Mouse (Mus musculus): ENCODE measurements around the gene Sec14l5. TPM values are rescaled to one million over a fixed set of nuclear protein-coding genes. Genes with fewer than 3 reads are reported as not detected.

Sec14l5 gene
- polyA plus RNA-seq, 1 experiment from 2014 or later, result not detected

GRCm38 (mm10) chr16:5119845-5120244 is 27.1 kb upstream of the Sec14l5 start:
- no peaks in the 10 kb centered on the region for H3K4me1 ChIP-seq (replicated peaks; ENCODE audit: insufficient read depth, low read length)
- ATAC-seq (replicated peaks; ENCODE audit: low FRiP score, low read depth) (no peak), DNase-seq (ENCODE audit: low spot score) (no peak)
- WGBS, result 68% methylated on average over 4 of the region's 4 CpGs
- H3K27ac ChIP-seq, result no peak overlapping the region
- TF ChIP-seq CTCF (IDR thresholded peaks at IDR 0.05; ENCODE audit: low read depth), result no peak
- H3K4me2 ChIP-seq (ENCODE audit: low read length), result no peak overlapping the region
- H3K36me3 ChIP-seq (ENCODE audit: insufficient read depth, low read length), result no peaks in the 10 kb centered on the region
- no peaks in the 10 kb centered on the region for H3K27me3 ChIP-seq (ENCODE audit: insufficient read depth, low read length)
- H3K4me3 ChIP-seq (replicated peaks; ENCODE audit: low read depth, low read length), result no peak overlapping the region
- no peak overlapping the region for H3K9ac ChIP-seq (ENCODE audit: low read depth, low read length)
- no peaks in the 10 kb centered on the region for H3K9me3 ChIP-seq (replicated peaks; ENCODE audit: low read length)

GRCm38 (mm10) chr16:5123476-5123875 is 23.4 kb upstream of the Sec14l5 start:
- no peak for TF ChIP-seq CTCF (IDR thresholded peaks at IDR 0.05; ENCODE audit: low read depth)
- H3K4me2 ChIP-seq (ENCODE audit: low read length), result no peak overlapping the region
- H3K9me3 ChIP-seq (replicated peaks; ENCODE audit: low read length), result no peaks in the 10 kb centered on the region
- H3K4me3 ChIP-seq (replicated peaks; ENCODE audit: low read depth, low read length), result no peak overlapping the region
- DNase-seq (ENCODE audit: low spot score), result no peak
- H3K36me3 ChIP-seq (ENCODE audit: insufficient read depth, low read length), result no peaks in the 10 kb centered on the region
- no peak overlapping the region for H3K27ac ChIP-seq
- H3K4me1 ChIP-seq (replicated peaks; ENCODE audit: insufficient read depth, low read length), result no peaks in the 10 kb centered on the region
- no peaks in the 10 kb centered on the region for H3K27me3 ChIP-seq (ENCODE audit: insufficient read depth, low read length)
- 57% methylated on average over 6 of the region's 6 CpGs for WGBS
- no peak overlapping the region for H3K9ac ChIP-seq (ENCODE audit: low read depth, low read length)
- no peak for ATAC-seq (replicated peaks; ENCODE audit: low FRiP score, low read depth)

- Histone ChIP-seq H3K4me1 (replicated peaks; ENCODE audit: insufficient read depth, low read length) (no peaks in the 10 kb centered on the region), H3K27me3 (ENCODE audit: insufficient read depth, low read length) (peaks cover 18% of the 10 kb centered on the region; the same call in 1 of the 2 replicates), H3K27ac (no peak overlapping the region), H3K9ac (ENCODE audit: low read depth, low read length) (no peak overlapping the region), H3K4me2 (ENCODE audit: low read length) (no peak overlapping the region), H3K4me3 (replicated peaks; ENCODE audit: low read depth, low read length) (no peak overlapping the region), H3K9me3 (replicated peaks; ENCODE audit: low read length) (no peaks in the 10 kb centered on the region), H3K36me3 (ENCODE audit: insufficient read depth, low read length) (no peaks in the 10 kb centered on the region)
- DNase-seq (ENCODE audit: low spot score), result no peak
- no peak for TF ChIP-seq CTCF (IDR thresholded peaks at IDR 0.05; ENCODE audit: low read depth)
- ATAC-seq (replicated peaks; ENCODE audit: low FRiP score, low read depth), result no peak
- WGBS, result 43% methylated on average over 2 of the region's 2 CpGs
These were observed 16.7 kb upstream of the Sec14l5 start for GRCm38 (mm10) chr16:5130196-5130595.

GRCm38 (mm10) chr16:5130766-5131165 is 16.1 kb upstream of the Sec14l5 start:
- H3K9me3 ChIP-seq (replicated peaks; ENCODE audit: low read length), result no peaks in the 10 kb centered on the region
- DNase-seq (ENCODE audit: low spot score) (no peak), ATAC-seq (replicated peaks; ENCODE audit: low FRiP score, low read depth) (no peak)
- no peak overlapping the region for H3K27ac ChIP-seq
- H3K4me1 ChIP-seq (replicated peaks; ENCODE audit: insufficient read depth, low read length), result no peaks in the 10 kb centered on the region
- TF ChIP-seq CTCF (IDR thresholded peaks at IDR 0.05; ENCODE audit: low read depth), result no peak
- peaks cover 18% of the 10 kb centered on the region; the same call in 1 of the 2 replicates for H3K27me3 ChIP-seq (ENCODE audit: insufficient read depth, low read length)
- no peak overlapping the region for H3K4me3 ChIP-seq (replicated peaks; ENCODE audit: low read depth, low read length)
- H3K36me3 ChIP-seq (ENCODE audit: insufficient read depth, low read length), result no peaks in the 10 kb centered on the region
- WGBS, result 10% methylated on average over 4 of the region's 4 CpGs
- 0 out of 2 replicates have a peak overlapping the region, but pooled peaks have one; percentile 59 for H3K4me2 ChIP-seq (ENCODE audit: low read length)
- no peak overlapping the region for H3K9ac ChIP-seq (ENCODE audit: low read depth, low read length)

GRCm38 (mm10) chr16:5131251-5131922 is 15.5 kb upstream of the Sec14l5 start:
- Histone ChIP-seq H3K4me1 (replicated peaks; ENCODE audit: insufficient read depth, low read length) (no peaks in the 10 kb centered on the region), H3K36me3 (ENCODE audit: insufficient read depth, low read length) (no peaks in the 10 kb centered on the region), H3K4me2 (ENCODE audit: low read length) (peak overlapping the region; percentile 59), H3K4me3 (replicated peaks; ENCODE audit: low read depth, low read length) (peak overlapping the region; percentile 39), H3K27ac (no peak overlapping the region), H3K27me3 (ENCODE audit: insufficient read depth, low read length) (peaks cover 18% of the 10 kb centered on the region; the same call in 1 of the 2 replicates), H3K9ac (ENCODE audit: low read depth, low read length) (peak overlapping the region; percentile 51; the same call in 1 of the 2 replicates), H3K9me3 (replicated peaks; ENCODE audit: low read length) (no peaks in the 10 kb centered on the region)
- DNase-seq (ENCODE audit: low spot score) (no peak), ATAC-seq (replicated peaks; ENCODE audit: low FRiP score, low read depth) (no peak)
- 3% methylated on average over 25 of the region's 25 CpGs for WGBS
- TF ChIP-seq CTCF (IDR thresholded peaks at IDR 0.05; ENCODE audit: low read depth), result no peak

- Histone ChIP-seq H3K4me3 (replicated peaks; ENCODE audit: low read depth, low read length) (peak within 1 kb of the TSS; percentile 39), H3K9me3 (replicated peaks; ENCODE audit: low read length) (no peaks in the 10 kb centered on the region), H3K4me2 (ENCODE audit: low read length) (peak within 1 kb of the TSS; percentile 59), H3K27ac (no peak within 1 kb of the TSS), H3K9ac (ENCODE audit: low read depth, low read length) (peak within 1 kb of the TSS; percentile 51), H3K36me3 (ENCODE audit: insufficient read depth, low read length) (no peaks in the 10 kb centered on the region), H3K27me3 (ENCODE audit: insufficient read depth, low read length) (peaks cover 18% of the 10 kb centered on the region; the same call in 1 of the 2 replicates), H3K4me1 (replicated peaks; ENCODE audit: insufficient read depth, low read length) (no peaks in the 10 kb centered on the region)
- TF ChIP-seq CTCF (IDR thresholded peaks at IDR 0.05; ENCODE audit: low read depth), result peak; percentile 54
- peak; percentile 61 for ATAC-seq (replicated peaks; ENCODE audit: low FRiP score, low read depth)
- peak; percentile 62 for DNase-seq (ENCODE audit: low spot score)
- under 1% methylated on average over 27 of the region's 39 CpGs for WGBS
These were observed 14.5 kb upstream of the Sec14l5 start, which contains the start of gene Ppl for GRCm38 (mm10) chr16:5132401-5132801. Ppl (minus strand) TSS chr16:5132421.

Measured in kidney, postnatal 0 days (tissue).